Mouse (Mus musculus) lung, postnatal 0 days (tissue): ENCODE results near the gene Apobr.

Source experiments
- CTCF ChIP-seq: IDR thresholded peaks from 2 replicates; pipeline ENCODE4 v1.5.1; 2016; ENCODE audit warnings: antibody characterized with exemption, mild to moderate bottlenecking
- EP300 ChIP-seq: IDR thresholded peaks from 2 replicates; pipeline ENCODE4 v1.6.1; 2016; ENCODE audit warnings: antibody characterized with exemption, mild to moderate bottlenecking, control low read depth

DNA sequence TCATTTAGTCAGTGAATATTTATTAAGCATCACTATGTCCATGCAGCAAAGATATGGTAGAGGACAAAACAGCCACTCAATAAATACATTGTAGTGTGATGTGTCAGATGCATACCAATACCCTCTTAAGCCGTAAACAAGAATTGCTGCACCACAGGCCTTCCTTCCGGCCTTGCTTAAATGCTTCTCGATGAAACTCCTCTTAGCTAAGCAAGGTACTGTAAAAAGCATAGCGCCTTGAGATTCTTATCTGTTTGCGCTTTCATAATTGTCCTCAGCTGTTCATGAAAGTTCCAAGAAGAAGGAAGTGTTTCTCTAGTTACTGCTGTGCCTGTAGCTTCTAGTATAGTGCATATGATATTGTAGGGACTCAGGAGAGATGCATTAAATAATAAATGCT lies 21.9 kb downstream of the Apobr start:
- no peak for TF ChIP-seq CTCF
- TF ChIP-seq EP300, result 0 out of 2 replicates have a peak, but pooled peaks have one; percentile 55
